ENCODE assay signal across 13 mouse cellular contexts in genomic region chr15:30570254-30570800, GRCm38 (mm10).
DNase-seq lines count a peak whose midpoint lies in the region; ATAC-seq lines count a peak whose summit lies in the region.
"Had no signal": no experiment of that assay in that cellular context is flagged by ENCODE, and none has a peak within 500 bp of the region (broad histone marks: within the 10 kb centered on the region; RNA-seq: fewer than 3 reads in every experiment).

No protein-coding gene starts in this region.

- no peak overlapping the region for H3K9ac ChIP-seq in hindbrain, embryonic 16.5 days (ENCODE audit: low read depth, low read length)
- H3K9ac ChIP-seq in forebrain, embryonic 14.5 days (ENCODE audit: low read length), result no peak overlapping the region
- H3K9ac ChIP-seq in intestine, embryonic 15.5 days, result no peak overlapping the region
- H3K9ac ChIP-seq: limb, embryonic 12.5 days; neural tube, embryonic 15.5 days had no signal

- ATAC-seq in hindbrain, embryonic 16.5 days, result peak; percentile 61; the same call in 1 of the 2 replicates
- ATAC-seq in forebrain, embryonic 14.5 days, result no peak
- ATAC-seq in intestine, embryonic 15.5 days, result no peak

- no peaks in the 10 kb centered on the region for H3K9me3 ChIP-seq in hindbrain, embryonic 16.5 days (ENCODE audit: control insufficient read depth, low read length)
- no peaks in the 10 kb centered on the region for H3K9me3 ChIP-seq in hindbrain, embryonic 10.5 days
- no peaks in the 10 kb centered on the region for H3K9me3 ChIP-seq in forebrain, embryonic 14.5 days (replicated peaks; ENCODE audit: control insufficient read depth, low read length)
- no peaks in the 10 kb centered on the region for H3K9me3 ChIP-seq in intestine, embryonic 15.5 days
- H3K9me3 ChIP-seq: limb, embryonic 12.5 days; neural tube, embryonic 15.5 days had no signal

- WGBS in hindbrain, embryonic 16.5 days, result 74% methylated on average over 8 of the region's 8 CpGs
- 89% methylated on average over 8 of the region's 8 CpGs for WGBS in hindbrain, embryonic 10.5 days
- WGBS in forebrain, embryonic 14.5 days, result 78% methylated on average over 8 of the region's 8 CpGs
- WGBS in intestine, embryonic 15.5 days, result 74% methylated on average over 8 of the region's 8 CpGs

- H3K4me3 ChIP-seq in hindbrain, embryonic 16.5 days (ENCODE audit: low read length), result no peak overlapping the region
- no peak overlapping the region for H3K4me3 ChIP-seq in hindbrain, embryonic 10.5 days
- no peak overlapping the region for H3K4me3 ChIP-seq in forebrain, embryonic 14.5 days (ENCODE audit: low read depth, low read length)
- no peak overlapping the region for H3K4me3 ChIP-seq in intestine, embryonic 15.5 days (replicated peaks)
- H3K4me3 ChIP-seq: limb, embryonic 12.5 days; neural tube, embryonic 15.5 days had no signal

- H3K27me3 ChIP-seq in hindbrain, embryonic 16.5 days (replicated peaks; ENCODE audit: control insufficient read depth, insufficient read depth, low read length), result no peaks in the 10 kb centered on the region
- H3K27me3 ChIP-seq in hindbrain, embryonic 10.5 days (ENCODE audit: insufficient read depth, poor library complexity, severe bottlenecking), result no peaks in the 10 kb centered on the region
- no peaks in the 10 kb centered on the region for H3K27me3 ChIP-seq in forebrain, embryonic 14.5 days (replicated peaks; ENCODE audit: control insufficient read depth, insufficient read depth, low read length)
- H3K27me3 ChIP-seq in intestine, embryonic 15.5 days (replicated peaks), result no peaks in the 10 kb centered on the region
- H3K27me3 ChIP-seq: CH12.LX; limb, embryonic 12.5 days; neural tube, embryonic 15.5 days had no signal

- no peak overlapping the region for H3K27ac ChIP-seq in hindbrain, embryonic 16.5 days (ENCODE audit: low read depth, low read length)
- no peak overlapping the region for H3K27ac ChIP-seq in hindbrain, embryonic 10.5 days
- no peak overlapping the region for H3K27ac ChIP-seq in forebrain, embryonic 14.5 days (ENCODE audit: low read depth, low read length)
- H3K27ac ChIP-seq in intestine, embryonic 15.5 days, result no peak overlapping the region
- H3K27ac ChIP-seq: limb, embryonic 12.5 days; macrophage; neural tube, embryonic 15.5 days had no signal

- DNase-seq in hindbrain, embryonic 10.5 days (ENCODE audit: low spot score), result no peak
- peak; percentile 47 to 54 for DNase-seq in right cerebral cortex, adult 2 months (ENCODE audit: low spot score in 2 of 2)
- no peak for DNase-seq in right cerebral cortex, postnatal 14 days
- peak; percentile 39 for DNase-seq in forebrain, embryonic 14.5 days (ENCODE audit: low spot score)
- DNase-seq in lung, postnatal 10 days, result no peak
- DNase-seq: kidney, adult 11 months; thymus, postnatal 25 days had no signal

- H3K4me1 ChIP-seq in hindbrain, embryonic 16.5 days (ENCODE audit: control insufficient read depth, insufficient read depth, low read depth, low read length), result no peaks in the 10 kb centered on the region; the same call in 1 of the 2 replicates
- H3K4me1 ChIP-seq in hindbrain, embryonic 10.5 days (replicated peaks), result no peaks in the 10 kb centered on the region
- H3K4me1 ChIP-seq in forebrain, embryonic 14.5 days (ENCODE audit: control insufficient read depth, insufficient read depth, low read length), result no peaks in the 10 kb centered on the region
- no peaks in the 10 kb centered on the region for H3K4me1 ChIP-seq in intestine, embryonic 15.5 days (replicated peaks)
- H3K4me1 ChIP-seq: limb, embryonic 12.5 days had no signal

- no peaks in the 10 kb centered on the region for H3K36me3 ChIP-seq in hindbrain, embryonic 16.5 days (ENCODE audit: control insufficient read depth, insufficient read depth, low read length)
- H3K36me3 ChIP-seq in hindbrain, embryonic 10.5 days, result peaks cover 3% of the 10 kb centered on the region; the same call in 1 of the 2 replicates
- no peaks in the 10 kb centered on the region for H3K36me3 ChIP-seq in forebrain, embryonic 14.5 days (ENCODE audit: control insufficient read depth, insufficient read depth, low read length)
- no peaks in the 10 kb centered on the region for H3K36me3 ChIP-seq in intestine, embryonic 15.5 days
- H3K36me3 ChIP-seq: limb, embryonic 12.5 days; neural tube, embryonic 15.5 days had no signal

- no peak overlapping the region for H3K4me2 ChIP-seq in hindbrain, embryonic 16.5 days (ENCODE audit: low read length)
- no peak overlapping the region for H3K4me2 ChIP-seq in forebrain, embryonic 14.5 days (ENCODE audit: low read length)
- H3K4me2 ChIP-seq in intestine, embryonic 15.5 days (replicated peaks), result no peak overlapping the region
- H3K4me2 ChIP-seq: limb, embryonic 12.5 days; neural tube, embryonic 15.5 days had no signal

Comparison
In these comparisons a context has a peak if more than half of its experiments do, and no peak if none do; other contexts are left out.
1. DNase-seq: peak in right cerebral cortex, adult 2 months (2 of 2) and forebrain, embryonic 14.5 days (single experiment); none in hindbrain, embryonic 10.5 days (single experiment), right cerebral cortex, postnatal 14 days (single experiment) and lung, postnatal 10 days (single experiment).